Mouse (Mus musculus) limb, embryonic 11.5 days (tissue): ENCODE results near the gene Rpp25l. TPM values are rescaled to one million over a fixed set of nuclear protein-coding genes. Genes with fewer than 3 reads are reported as not detected.
"Not testable (repeated sequence)": the region's sequence is repeated elsewhere in the genome, so short reads cannot be mapped to it uniquely, and the experiment has no call there.

Experiments used
- ATAC-seq: fragments of 200-750 bp; cut with Nextera tagmentation; 2 replicates; pipeline ENCODE4 v1.8.0; 2017; ENCODE audit warnings: low read depth; ENCODE audit not compliant: insufficient number of reproducible peaks, low FRiP score, low TSS enrichment
- DNase-seq: peaks from one replicate; pipeline ENCODE4 v3.0.0-alpha.2; 2015; ENCODE audit warnings: low spot score
- H3K27ac ChIP-seq: fragments of 300-500 bp; sonication (generic); replicated peaks from 2 replicates; pipeline ENCODE4 v1.5.1; 2014; ENCODE audit warnings: low read depth, mild to moderate bottlenecking, low read length
- H3K27me3 ChIP-seq: fragments of 300-500 bp; sonication (generic); 2 replicates; pipeline ENCODE4 v1.6.1; 2014; ENCODE audit warnings: mild to moderate bottlenecking, low read length, mixed read lengths; ENCODE audit not compliant: control insufficient read depth, insufficient read depth
- H3K36me3 ChIP-seq: fragments of 300-500 bp; sonication (generic); 2 replicates; pipeline ENCODE4 v1.6.1; 2014; ENCODE audit warnings: mild to moderate bottlenecking, low read length, moderate library complexity, mixed read lengths; ENCODE audit not compliant: control insufficient read depth, insufficient read depth
- H3K4me1 ChIP-seq: fragments of 300-500 bp; sonication (generic); 2 replicates; pipeline ENCODE4 v1.6.1; 2014; ENCODE audit warnings: low read length, mixed read lengths; ENCODE audit not compliant: control insufficient read depth, insufficient read depth
- H3K4me2 ChIP-seq: fragments of 300-500 bp; sonication (generic); 2 replicates; pipeline ENCODE4 v1.6.1; 2014; ENCODE audit warnings: low read depth, mild to moderate bottlenecking, moderate library complexity; ENCODE audit not compliant: severe bottlenecking
- H3K4me3 ChIP-seq: fragments of 300-500 bp; sonication (generic); 2 replicates; pipeline ENCODE4 v1.5.1; 2014; ENCODE audit warnings: low read depth, low read length
- H3K9ac ChIP-seq: fragments of 300-500 bp; sonication (generic); 2 replicates; pipeline ENCODE4 v1.6.1; 2014; ENCODE audit warnings: mild to moderate bottlenecking, low read length
- H3K9me3 ChIP-seq: fragments of 300-500 bp; sonication (generic); 2 replicates; pipeline ENCODE4 v1.6.1; 2016; ENCODE audit warnings: low read length; ENCODE audit not compliant: control insufficient read depth
- WGBS: fragments of 180-500 bp; shearing (Covaris S2); extraction: QIAGEN DNeasy Blood & Tissue Kit; methylation state at CpG from one replicate; pipeline ENCODE4 v1.1.7; 2014; 5-methylcytosine and 5-hydroxymethylcytosine counted together
- polyA plus RNA-seq: library from polyadenylated mRNA; unstranded; fragments of >200 nt; fragmentation: Nextera tagmentation; extraction: Ambion mirVana; gene quantifications from 2 replicates; pipeline ENCODE4 v1.2.1, GENCODE M21; 2014

Rpp25l gene
- polyA plus RNA-seq, 1 experiment from 2014 or later, result 99.3 TPM

- WGBS, result 41% methylated on average over 8 of the region's 8 CpGs
Measured at GRCm38 (mm10) chr4:41708192-41708745, 5.1 kb downstream of the Rpp25l start.

GRCm38 (mm10) chr4:41707011-41707535 lies 6.3 kb downstream of the Rpp25l start:
- ATAC-seq (peak; percentile 56; the same call in 1 of the 2 replicates), DNase-seq (peak; percentile 84)
- 3% methylated on average over 13 of the region's 13 CpGs for WGBS
- Histone ChIP-seq H3K27ac (no peak overlapping the region), H3K36me3 (0 out of 2 replicates have a peak, but pooled peaks cover under 1% of the 10 kb centered on the region), H3K4me2 (peak overlapping the region; percentile 13; the same call in 1 of the 2 replicates), H3K4me1 (peaks cover 9% of the 10 kb centered on the region), H3K9ac (no peak overlapping the region), H3K9me3 (no peaks in the 10 kb centered on the region), H3K27me3 (peaks cover 11% of the 10 kb centered on the region), H3K4me3 (no peak overlapping the region)

More at GRCm38 (mm10) chr4:41708192-41708745, 5.1 kb downstream of the Rpp25l start:
- Histone ChIP-seq H3K4me1 (peaks cover 15% of the 10 kb centered on the region), H3K4me3 (no peak overlapping the region), H3K27ac (no peak overlapping the region), H3K4me2 (no peak overlapping the region), H3K27me3 (peaks cover 11% of the 10 kb centered on the region), H3K9me3 (no peaks in the 10 kb centered on the region), H3K36me3 (0 out of 2 replicates have a peak, but pooled peaks cover 3% of the 10 kb centered on the region), H3K9ac (no peak overlapping the region)
- DNase-seq (no peak), ATAC-seq (no peak)

GRCm38 (mm10) chr4:41705922-41706754 lies 7.2 kb downstream of the Rpp25l start:
- Histone ChIP-seq H3K4me1 (0 out of 2 replicates have a peak, but pooled peaks cover 2% of the 10 kb centered on the region), H3K36me3 (no peaks in the 10 kb centered on the region), H3K27me3 (peaks cover 11% of the 10 kb centered on the region), H3K27ac (no peak overlapping the region), H3K9ac (no peak overlapping the region), H3K4me3 (no peak overlapping the region), H3K4me2 (no peak overlapping the region), H3K9me3 (no peaks in the 10 kb centered on the region)
- WGBS, result 77% methylated on average over 19 of the region's 19 CpGs
- ATAC-seq, result no peak
- DNase-seq, result no peak

GRCm38 (mm10) chr4:41704651-41705050 lies 8.7 kb downstream of the Rpp25l start:
- H3K9ac ChIP-seq, result no peak overlapping the region
- H3K4me1 ChIP-seq, result 0 out of 2 replicates have a peak, but pooled peaks cover 2% of the 10 kb centered on the region
- 0% methylated on average over 5 of the region's 5 CpGs for WGBS
- ATAC-seq, result no peak
- no peak overlapping the region for H3K4me2 ChIP-seq
- no peaks in the 10 kb centered on the region for H3K9me3 ChIP-seq
- no peak overlapping the region for H3K27ac ChIP-seq
- no peak overlapping the region for H3K4me3 ChIP-seq
- no peaks in the 10 kb centered on the region for H3K36me3 ChIP-seq
- no peak for DNase-seq
- H3K27me3 ChIP-seq, result peaks cover 11% of the 10 kb centered on the region

- not testable (repeated sequence) for H3K27ac ChIP-seq, H3K9ac ChIP-seq, H3K36me3 ChIP-seq, H3K4me3 ChIP-seq, H3K9me3 ChIP-seq, ATAC-seq, H3K4me1 ChIP-seq, H3K4me2 ChIP-seq, DNase-seq
- 65% methylated on average over 2 of the region's 2 CpGs for WGBS
- peaks cover 11% of the 10 kb centered on the region for H3K27me3 ChIP-seq
Measured at GRCm38 (mm10) chr4:41702226-41702625, 11.1 kb downstream of the Rpp25l start.

- 86% methylated on average over 1 of the region's 8 CpGs for WGBS
- DNase-seq, H3K27me3 ChIP-seq, ATAC-seq, H3K4me3 ChIP-seq, H3K27ac ChIP-seq, H3K9ac ChIP-seq, H3K4me2 ChIP-seq, H3K4me1 ChIP-seq, H3K9me3 ChIP-seq, H3K36me3 ChIP-seq: not testable (repeated sequence)
Measured at GRCm38 (mm10) chr4:41700224-41700623, 13.1 kb downstream of the Rpp25l start.

GRCm38 (mm10) chr4:41699783-41700182 lies 13.6 kb downstream of the Rpp25l start, which contains the start of gene Il11ra1:
Gene Il11ra1, plus strand, starts transcription at chr4:41699989.
- H3K36me3 ChIP-seq, H3K27me3 ChIP-seq, ATAC-seq, DNase-seq, H3K9me3 ChIP-seq, H3K4me2 ChIP-seq, H3K27ac ChIP-seq, H3K4me1 ChIP-seq, H3K4me3 ChIP-seq, H3K9ac ChIP-seq: not testable (repeated sequence)
- 70% methylated on average over 9 of the region's 10 CpGs for WGBS

GRCm38 (mm10) chr4:41698421-41699016 lies 14.8 kb downstream of the Rpp25l start:
- ATAC-seq, DNase-seq: not testable (repeated sequence)

More at GRCm38 (mm10) chr4:41698421-41699016, 14.8 kb downstream of the Rpp25l start:
- not testable (repeated sequence) for H3K4me1 ChIP-seq, H3K27ac ChIP-seq, H3K4me3 ChIP-seq, H3K36me3 ChIP-seq, H3K9me3 ChIP-seq, H3K9ac ChIP-seq, H3K27me3 ChIP-seq
- 5% methylated on average over 16 of the region's 32 CpGs for WGBS
- H3K4me2 ChIP-seq, result peak overlapping the region; percentile 7; the same call in 1 of the 2 replicates
